Mouse (Mus musculus) stomach, postnatal 0 days (tissue): ENCODE measurements at regions not wholly inside any gene's neighbourhood (a gene's known extent, or its start where the extent isn't known, plus 50 kb on each side); places are given as distances from the start of the nearest gene placed in this dataset.

Experiments used
- ATAC-seq: fragments of 200-750 bp; cut with Nextera tagmentation; 2 replicates; pipeline ENCODE4 v1.8.0; 2017; ENCODE audit not compliant: low FRiP score, low TSS enrichment
- DNase-seq: peaks from one replicate; pipeline ENCODE4 v3.0.0-alpha.2; 2016; ENCODE audit warnings: low spot score
- H3K27ac ChIP-seq: fragments of 300-500 bp; sonication (generic); replicated peaks from 2 replicates; pipeline ENCODE4 v1.5.1; 2014; ENCODE audit warnings: mild to moderate bottlenecking, control low read depth
- H3K27me3 ChIP-seq: fragments of 300-500 bp; sonication (generic); 2 replicates; pipeline ENCODE4 v1.6.1; 2014; ENCODE audit warnings: low read length; ENCODE audit not compliant: control insufficient read depth, insufficient read depth
- H3K36me3 ChIP-seq: fragments of 300-500 bp; sonication (generic); 2 replicates; pipeline ENCODE4 v1.6.1; 2014; ENCODE audit warnings: low read length, mixed read lengths; ENCODE audit not compliant: control insufficient read depth, insufficient read depth
- H3K4me1 ChIP-seq: fragments of 300-500 bp; sonication (generic); replicated peaks from 2 replicates; pipeline ENCODE4 v1.6.1; 2014; ENCODE audit warnings: antibody characterized with exemption; ENCODE audit not compliant: control insufficient read depth, insufficient read depth
- H3K4me2 ChIP-seq: fragments of 300-500 bp; sonication (generic); replicated peaks from 2 replicates; pipeline ENCODE4 v1.6.1; 2014; ENCODE audit warnings: low read depth, mild to moderate bottlenecking, control low read depth, moderate library complexity
- H3K4me3 ChIP-seq: fragments of 300-500 bp; sonication (generic); 2 replicates; pipeline ENCODE4 v1.5.1; 2014; ENCODE audit warnings: low read depth, low read length, control low read depth
- H3K9ac ChIP-seq: fragments of 300-500 bp; sonication (generic); 2 replicates; pipeline ENCODE4 v1.6.1; 2014; ENCODE audit warnings: mild to moderate bottlenecking, low read length, control low read depth, mixed read lengths
- H3K9me3 ChIP-seq: fragments of 300-500 bp; sonication (generic); 2 replicates; pipeline ENCODE4 v1.6.1; 2016; ENCODE audit warnings: low read length; ENCODE audit not compliant: control insufficient read depth
- CTCF ChIP-seq: IDR thresholded peaks from 2 replicates; pipeline ENCODE4 v1.5.1; 2016; ENCODE audit warnings: antibody characterized with exemption, low read depth, mild to moderate bottlenecking, moderate library complexity
- EP300 ChIP-seq: optimal IDR thresholded peaks from 2 replicates; pipeline ENCODE3; 2016; ENCODE audit warnings: antibody characterized with exemption
- WGBS: fragments of 180-500 bp; shearing (Covaris S2); extraction: QIAGEN DNeasy Blood & Tissue Kit; methylation state at CpG from one replicate; pipeline ENCODE4 v1.1.7; 2014; 5-methylcytosine and 5-hydroxymethylcytosine counted together

- H3K9ac ChIP-seq: peak overlapping the region; percentile 27; the same call in 1 of the 2 replicates
- ATAC-seq (no peak; the same call in 1 of the 2 replicates), DNase-seq (no peak)
- no peaks in the 10 kb centered on the region for H3K36me3 ChIP-seq
- no peaks in the 10 kb centered on the region for H3K9me3 ChIP-seq
- 44% methylated on average over 10 of the region's 10 CpGs for WGBS
- 0 out of 2 replicates have a peak overlapping the region, but pooled peaks have one; percentile 1 for H3K4me2 ChIP-seq
- no peak overlapping the region for H3K4me3 ChIP-seq
- TF ChIP-seq CTCF (no peak), EP300 (no peak)
- H3K4me1 ChIP-seq: 0 out of 2 replicates have a peak, but pooled peaks cover 3% of the 10 kb centered on the region
- H3K27ac ChIP-seq: 0 out of 2 replicates have a peak overlapping the region, but pooled peaks have one; percentile 24
- H3K27me3 ChIP-seq: no peaks in the 10 kb centered on the region
Observed at GRCm38 (mm10) chr16:95794281-95794727, 92.4 kb downstream of the Ets2 start.

- no peak for ATAC-seq
- Histone ChIP-seq H3K36me3 (no peaks in the 10 kb centered on the region), H3K4me3 (no peak overlapping the region), H3K4me2 (no peak overlapping the region), H3K27me3 (no peaks in the 10 kb centered on the region), H3K9ac (no peak overlapping the region), H3K4me1 (0 out of 2 replicates have a peak, but pooled peaks cover 3% of the 10 kb centered on the region), H3K27ac (no peak overlapping the region), H3K9me3 (no peaks in the 10 kb centered on the region)
- no peak for DNase-seq
- 52% methylated on average over 4 of the region's 4 CpGs for WGBS
- no peak for TF ChIP-seq EP300
- TF ChIP-seq CTCF: no peak
Observed at GRCm38 (mm10) chr16:95790691-95791090, 88.8 kb downstream of the Ets2 start.

- TF ChIP-seq CTCF (no peak), EP300 (no peak)
- Histone ChIP-seq H3K9me3 (no peaks in the 10 kb centered on the region), H3K4me3 (no peak overlapping the region), H3K27ac (no peak overlapping the region), H3K36me3 (no peaks in the 10 kb centered on the region), H3K4me1 (no peaks in the 10 kb centered on the region), H3K4me2 (no peak overlapping the region), H3K9ac (no peak overlapping the region), H3K27me3 (no peaks in the 10 kb centered on the region)
- ATAC-seq: peak; percentile 49; the same call in 1 of the 2 replicates
- DNase-seq: no peak
Observed at GRCm38 (mm10) chr16:95789548-95789947, 87.7 kb downstream of the Ets2 start.

GRCm38 (mm10) chr16:95781681-95782080 lies 79.8 kb downstream of the Ets2 start:
- Histone ChIP-seq H3K4me1 (no peaks in the 10 kb centered on the region), H3K4me3 (no peak overlapping the region), H3K9ac (no peak overlapping the region), H3K9me3 (no peaks in the 10 kb centered on the region), H3K27ac (no peak overlapping the region), H3K27me3 (no peaks in the 10 kb centered on the region), H3K4me2 (no peak overlapping the region), H3K36me3 (no peaks in the 10 kb centered on the region)
- DNase-seq (no peak), ATAC-seq (no peak)
- TF ChIP-seq EP300 (no peak), CTCF (no peak)
- WGBS: 68% methylated on average over 5 of the region's 5 CpGs

GRCm38 (mm10) chr16:95780431-95780830 lies 78.6 kb downstream of the Ets2 start:
- no peak for DNase-seq
- Histone ChIP-seq H3K4me1 (no peaks in the 10 kb centered on the region), H3K4me3 (no peak overlapping the region), H3K36me3 (no peaks in the 10 kb centered on the region), H3K27ac (no peak overlapping the region), H3K27me3 (no peaks in the 10 kb centered on the region), H3K9me3 (no peaks in the 10 kb centered on the region), H3K9ac (no peak overlapping the region), H3K4me2 (no peak overlapping the region)
- WGBS: 73% methylated on average over 2 of the region's 2 CpGs
- no peak for ATAC-seq
- TF ChIP-seq CTCF: no peak
- no peak for TF ChIP-seq EP300

- TF ChIP-seq CTCF (no peak), EP300 (no peak)
- ATAC-seq (no peak), DNase-seq (no peak)
- H3K4me3 ChIP-seq: no peak overlapping the region
- H3K9ac ChIP-seq: no peak overlapping the region
- 72% methylated on average over 6 of the region's 6 CpGs for WGBS
- no peak overlapping the region for H3K4me2 ChIP-seq
- H3K9me3 ChIP-seq: no peaks in the 10 kb centered on the region
- H3K27me3 ChIP-seq: no peaks in the 10 kb centered on the region
- H3K27ac ChIP-seq: peak overlapping the region; percentile 49; the same call in 1 of the 2 replicates
- no peaks in the 10 kb centered on the region for H3K4me1 ChIP-seq
- H3K36me3 ChIP-seq: no peaks in the 10 kb centered on the region
Observed at GRCm38 (mm10) chr16:95778845-95779722, 77.2 kb downstream of the Ets2 start.
